Mouse (Mus musculus) gastrocnemius, adult 2 months (tissue): ENCODE data around the gene Zscan5b. TPM values are rescaled to one million over a fixed set of nuclear protein-coding genes. Genes with fewer than 3 reads are reported as not detected.
A peak's percentile ranks its signal among the peaks of the same experiment; 100 is the strongest.
"Not testable (repeated sequence)": the region's sequence is repeated elsewhere in the genome, so short reads cannot be mapped to it uniquely, and the experiment has no call there.

ENCODE experiments used
- DNase-seq: peaks from one replicate; pipeline ENCODE4 v3.0.0; 2022
- H3K27ac ChIP-seq: fragments of 200-600 bp; 2 replicates; pipeline ENCODE4 v1.8.1; 2022; ENCODE audit warnings: mild to moderate bottlenecking
- H3K4me3 ChIP-seq: fragments of 200-600 bp; 2 replicates; pipeline ENCODE4 v1.8.1; 2022; ENCODE audit warnings: mild to moderate bottlenecking, moderate library complexity
- CTCF ChIP-seq: fragments of 200-600 bp; IDR thresholded peaks from 2 replicates; pipeline ENCODE4 v1.8.1; 2022; ENCODE audit warnings: antibody characterized with exemption, mild to moderate bottlenecking, moderate library complexity
- intact Hi-C: fragments of 180-260 bp; cut with DNase I; formaldehyde crosslinking; loops from one replicate; pipeline ENCODE4 v1.15.1; 2025
- long read RNA-seq, 2 experiments: library from polyadenylated mRNA; stranded (forward); transcript quantifications; one replicate each; pipeline ENCODE4 v2.0.0; 2021
- total RNA-seq, 2 experiments: library from RNA; stranded (reverse); gene quantifications; 2 replicates each; pipeline ENCODE4 v1.2.3; 2021

The Zscan5b gene
- not detected for total RNA-seq
- long read RNA-seq, experiment 1 = 0 reads
- long read RNA-seq, experiment 2 = 0 reads

- DNase-seq = no peak
- Histone ChIP-seq H3K27ac (no peak within 1 kb of the TSS), H3K4me3 (no peak within 1 kb of the TSS)
- no peak for TF ChIP-seq CTCF
- intact Hi-C loops = no loop called here
Measured at GRCm38 (mm10) chr7:6221978-6222377, at the start of gene Zscan5b. Zscan5b (plus strand) TSS chr7:6222278.

GRCm38 (mm10) chr7:6172674-6173244 is 49.3 kb upstream of the Zscan5b start:
- Histone ChIP-seq H3K4me3 (peak overlapping the region; percentile 93), H3K27ac (peak overlapping the region; percentile 89)
- intact Hi-C loops = loop anchor here (5.0 kb wide), 1 partner anchor 45 kb away; no protein-coding TSS in a partner anchor
- TF ChIP-seq CTCF = no peak
- no peak for DNase-seq

GRCm38 (mm10) chr7:6173872-6174271 is 48.2 kb upstream of the Zscan5b start:
- DNase-seq = no peak
- intact Hi-C loops = loop anchor here (5.0 kb wide), 1 partner anchor 47 kb away; no protein-coding TSS in a partner anchor
- no peak for TF ChIP-seq CTCF
- Histone ChIP-seq H3K4me3 (no peak overlapping the region), H3K27ac (no peak overlapping the region)

GRCm38 (mm10) chr7:6174365-6174987 is 47.6 kb upstream of the Zscan5b start:
- H3K27ac ChIP-seq, H3K4me3 ChIP-seq, DNase-seq: not testable (repeated sequence)
- TF ChIP-seq CTCF = peak; percentile 59
- intact Hi-C loops = loop anchor here (5.0 kb wide), 1 partner anchor 47 kb away; no protein-coding TSS in a partner anchor

- TF ChIP-seq CTCF = no peak
- no peak overlapping the region for H3K4me3 ChIP-seq
- no peak overlapping the region for H3K27ac ChIP-seq
- intact Hi-C loops = no loop called here
- DNase-seq = no peak
Measured at GRCm38 (mm10) chr7:6179013-6179412, 43.1 kb upstream of the Zscan5b start.

- no peak for TF ChIP-seq CTCF
- Histone ChIP-seq H3K4me3 (no peak overlapping the region), H3K27ac (no peak overlapping the region)
- intact Hi-C loops = no loop called here
- DNase-seq = no peak
Measured at GRCm38 (mm10) chr7:6182882-6183281, 39.2 kb upstream of the Zscan5b start.

GRCm38 (mm10) chr7:6183802-6184201 is 38.3 kb upstream of the Zscan5b start:
- no peak for TF ChIP-seq CTCF
- intact Hi-C loops = no loop called here
- H3K4me3 ChIP-seq = no peak overlapping the region
- DNase-seq = no peak
- H3K27ac ChIP-seq = peak overlapping the region; percentile 61; the same call in 1 of the 2 replicates

GRCm38 (mm10) chr7:6184521-6184920 is 37.6 kb upstream of the Zscan5b start:
- Histone ChIP-seq H3K27ac (peak overlapping the region; percentile 61), H3K4me3 (no peak overlapping the region)
- intact Hi-C loops = no loop called here
- no peak for TF ChIP-seq CTCF
- peak; percentile 74 for DNase-seq

GRCm38 (mm10) chr7:6185391-6185790 is 36.7 kb upstream of the Zscan5b start:
- intact Hi-C loops = no loop called here
- DNase-seq = no peak
- Histone ChIP-seq H3K27ac (no peak overlapping the region), H3K4me3 (no peak overlapping the region)
- no peak for TF ChIP-seq CTCF

- DNase-seq = no peak
- no peak for TF ChIP-seq CTCF
- intact Hi-C loops = no loop called here
- Histone ChIP-seq H3K27ac (no peak overlapping the region), H3K4me3 (no peak overlapping the region)
Measured at GRCm38 (mm10) chr7:6186176-6186575, 35.9 kb upstream of the Zscan5b start.

GRCm38 (mm10) chr7:6186756-6187155 is 35.3 kb upstream of the Zscan5b start:
- TF ChIP-seq CTCF = no peak
- H3K27ac ChIP-seq = no peak overlapping the region
- intact Hi-C loops = no loop called here
- DNase-seq = no peak
- no peak overlapping the region for H3K4me3 ChIP-seq

GRCm38 (mm10) chr7:6189542-6189941 is 32.5 kb upstream of the Zscan5b start:
- no peak overlapping the region for H3K27ac ChIP-seq
- no peak for TF ChIP-seq CTCF
- intact Hi-C loops = loop anchor here (2.0 kb wide), 1 partner anchor 55 kb away; no protein-coding TSS in a partner anchor
- H3K4me3 ChIP-seq = no peak overlapping the region
- DNase-seq = peak; percentile 26

GRCm38 (mm10) chr7:6191376-6191775 is 30.7 kb upstream of the Zscan5b start:
- intact Hi-C loops = loop anchor here (1.0 kb wide), 1 partner anchor 64 kb away; no protein-coding TSS in a partner anchor
- DNase-seq = peak; percentile 79
- no peak overlapping the region for H3K4me3 ChIP-seq
- peak; percentile 90 for TF ChIP-seq CTCF
- H3K27ac ChIP-seq = no peak overlapping the region
